Mouse (Mus musculus): ENCODE data around the gene Fmo2. TPM values are rescaled to one million over a fixed set of nuclear protein-coding genes. Genes with fewer than 3 reads are reported as not detected.

Gene Fmo2
- polyA plus RNA-seq, 1 experiment from 2014 or later, result 31.8 TPM

- Histone ChIP-seq H3K36me3 (ENCODE audit: insufficient read depth, low read length) (no peaks in the 10 kb centered on the region), H3K4me2 (ENCODE audit: low read length) (peak overlapping the region; percentile 42; the same call in 1 of the 2 replicates), H3K9me3 (replicated peaks; ENCODE audit: low read length) (no peaks in the 10 kb centered on the region), H3K9ac (ENCODE audit: low read depth, low read length) (no peak overlapping the region), H3K4me3 (replicated peaks; ENCODE audit: low read depth, low read length) (no peak overlapping the region), H3K4me1 (replicated peaks; ENCODE audit: insufficient read depth, low read length) (0 out of 2 replicates have a peak, but pooled peaks cover 6% of the 10 kb centered on the region), H3K27me3 (ENCODE audit: insufficient read depth, low read length) (no peaks in the 10 kb centered on the region), H3K27ac (no peak overlapping the region)
- ATAC-seq (replicated peaks; ENCODE audit: low FRiP score, low read depth) (peak; percentile 53), DNase-seq (ENCODE audit: low spot score) (no peak)
- WGBS, result 58% methylated on average over 9 of the region's 9 CpGs
- no peak for TF ChIP-seq CTCF (IDR thresholded peaks at IDR 0.05; ENCODE audit: low read depth)
Measured at GRCm38 (mm10) chr1:162859996-162860605, 38.4 kb downstream of the Fmo2 start.

GRCm38 (mm10) chr1:162859545-162859976, 39.0 kb downstream of the Fmo2 start:
- peak; percentile 36; the same call in 1 of the 2 replicates for ATAC-seq (replicated peaks; ENCODE audit: low FRiP score, low read depth)
- TF ChIP-seq CTCF (IDR thresholded peaks at IDR 0.05; ENCODE audit: low read depth), result no peak
- Histone ChIP-seq H3K4me3 (replicated peaks; ENCODE audit: low read depth, low read length) (peak overlapping the region; percentile 16; the same call in 1 of the 2 replicates), H3K27me3 (ENCODE audit: insufficient read depth, low read length) (no peaks in the 10 kb centered on the region), H3K4me2 (ENCODE audit: low read length) (peak overlapping the region; percentile 42), H3K9me3 (replicated peaks; ENCODE audit: low read length) (no peaks in the 10 kb centered on the region), H3K9ac (ENCODE audit: low read depth, low read length) (peak overlapping the region; percentile 47; the same call in 1 of the 2 replicates), H3K4me1 (replicated peaks; ENCODE audit: insufficient read depth, low read length) (0 out of 2 replicates have a peak, but pooled peaks cover 6% of the 10 kb centered on the region), H3K27ac (peak overlapping the region; percentile 72), H3K36me3 (ENCODE audit: insufficient read depth, low read length) (no peaks in the 10 kb centered on the region)
- DNase-seq (ENCODE audit: low spot score), result no peak
- WGBS, result 43% methylated on average over 10 of the region's 10 CpGs

GRCm38 (mm10) chr1:162858748-162859130, 39.8 kb downstream of the Fmo2 start:
- H3K36me3 ChIP-seq (ENCODE audit: insufficient read depth, low read length), result no peaks in the 10 kb centered on the region
- peak overlapping the region; percentile 16; the same call in 1 of the 2 replicates for H3K4me3 ChIP-seq (replicated peaks; ENCODE audit: low read depth, low read length)
- H3K27me3 ChIP-seq (ENCODE audit: insufficient read depth, low read length), result no peaks in the 10 kb centered on the region
- TF ChIP-seq CTCF (IDR thresholded peaks at IDR 0.05; ENCODE audit: low read depth), result no peak
- H3K4me2 ChIP-seq (ENCODE audit: low read length), result peak overlapping the region; percentile 42
- 0 out of 2 replicates have a peak, but pooled peaks cover 6% of the 10 kb centered on the region for H3K4me1 ChIP-seq (replicated peaks; ENCODE audit: insufficient read depth, low read length)
- no peaks in the 10 kb centered on the region for H3K9me3 ChIP-seq (replicated peaks; ENCODE audit: low read length)
- DNase-seq (ENCODE audit: low spot score) (no peak), ATAC-seq (replicated peaks; ENCODE audit: low FRiP score, low read depth) (no peak)
- peak overlapping the region; percentile 47; the same call in 1 of the 2 replicates for H3K9ac ChIP-seq (ENCODE audit: low read depth, low read length)
- WGBS, result 56% methylated on average over 12 of the region's 12 CpGs
- H3K27ac ChIP-seq, result peak overlapping the region; percentile 72

GRCm38 (mm10) chr1:162857766-162858747, 40.5 kb downstream of the Fmo2 start:
- no peaks in the 10 kb centered on the region for H3K27me3 ChIP-seq (ENCODE audit: insufficient read depth, low read length)
- TF ChIP-seq CTCF (IDR thresholded peaks at IDR 0.05; ENCODE audit: low read depth), result no peak
- H3K4me1 ChIP-seq (replicated peaks; ENCODE audit: insufficient read depth, low read length), result 0 out of 2 replicates have a peak, but pooled peaks cover 6% of the 10 kb centered on the region
- 55% methylated on average over 17 of the region's 18 CpGs for WGBS
- DNase-seq (ENCODE audit: low spot score) (no peak), ATAC-seq (replicated peaks; ENCODE audit: low FRiP score, low read depth) (peak; percentile 38)
- no peak overlapping the region for H3K4me3 ChIP-seq (replicated peaks; ENCODE audit: low read depth, low read length)
- peak overlapping the region; percentile 72 for H3K27ac ChIP-seq
- peak overlapping the region; percentile 42; the same call in 1 of the 2 replicates for H3K4me2 ChIP-seq (ENCODE audit: low read length)
- H3K9me3 ChIP-seq (replicated peaks; ENCODE audit: low read length), result no peaks in the 10 kb centered on the region
- 0 out of 2 replicates have a peak overlapping the region, but pooled peaks have one; percentile 47 for H3K9ac ChIP-seq (ENCODE audit: low read depth, low read length)
- no peaks in the 10 kb centered on the region for H3K36me3 ChIP-seq (ENCODE audit: insufficient read depth, low read length)

- no peaks in the 10 kb centered on the region for H3K27me3 ChIP-seq (ENCODE audit: insufficient read depth, low read length)
- no peaks in the 10 kb centered on the region for H3K36me3 ChIP-seq (ENCODE audit: insufficient read depth, low read length)
- H3K4me3 ChIP-seq (replicated peaks; ENCODE audit: low read depth, low read length), result no peak overlapping the region
- no peak for DNase-seq (ENCODE audit: low spot score)
- H3K9ac ChIP-seq (ENCODE audit: low read depth, low read length), result no peak overlapping the region
- H3K4me1 ChIP-seq (replicated peaks; ENCODE audit: insufficient read depth, low read length), result no peaks in the 10 kb centered on the region
- no peak for TF ChIP-seq CTCF (IDR thresholded peaks at IDR 0.05; ENCODE audit: low read depth)
- no peak overlapping the region for H3K27ac ChIP-seq
- no peak overlapping the region for H3K4me2 ChIP-seq (ENCODE audit: low read length)
- ATAC-seq (replicated peaks; ENCODE audit: low FRiP score, low read depth), result no peak
- 64% methylated on average over 3 of the region's 3 CpGs for WGBS
- no peaks in the 10 kb centered on the region for H3K9me3 ChIP-seq (replicated peaks; ENCODE audit: low read length)
Measured at GRCm38 (mm10) chr1:162853812-162854482, 44.6 kb downstream of the Fmo2 start.
